Mouse (Mus musculus): Measurements from ENCODE around the gene Cdkn2d.

GRCm38 (mm10) chr9:21319503-21319902 is 28.3 kb upstream of the Cdkn2d start:
- TF ChIP-seq CTCF (IDR thresholded peaks at IDR 0.05; ENCODE audit: low read depth) (no peak), EP300 (IDR thresholded peaks at IDR 0.05; ENCODE audit: low read depth) (no peak)

All from liver, postnatal 0 days (tissue).